Mouse (Mus musculus) embryonic fibroblast, embryonic 13.5 days (primary cell): Measurements from ENCODE around the gene Tes3-ps.

Source experiments
- CTCF ChIP-seq: IDR thresholded peaks from 2 replicates; pipeline ENCODE4 v1.5.1; 2011; ENCODE audit warnings: mild to moderate bottlenecking, control low read depth, low read length, moderate library complexity, borderline replicate concordance; ENCODE audit not compliant: insufficient read depth
- POLR2A ChIP-seq: IDR thresholded peaks from 2 replicates; pipeline ENCODE4 v1.6.1; 2011; ENCODE audit warnings: low read depth, mild to moderate bottlenecking, control low read depth, low read length, moderate library complexity

- TF ChIP-seq CTCF (no peak), POLR2A (no peak)
Measured at GRCm38 (mm10) chr13:49470319-49470718, 22.8 kb upstream of the Tes3-ps start.
